Mouse (Mus musculus) intestine, embryonic 16.5 days (tissue): Measurements from ENCODE around the gene Slc41a3. TPM values are rescaled to one million over a fixed set of nuclear protein-coding genes. Genes with fewer than 3 reads are reported as not detected.

Source experiments
- ATAC-seq: fragments of 200-750 bp; cut with Nextera tagmentation; 2 replicates; pipeline ENCODE4 v1.8.0; 2017; ENCODE audit warnings: moderate TSS enrichment, moderate library complexity
- H3K27ac ChIP-seq: fragments of 300-500 bp; sonication (generic); 2 replicates; pipeline ENCODE4 v1.5.1; 2014; ENCODE audit warnings: mild to moderate bottlenecking, low read length
- H3K27me3 ChIP-seq: fragments of 300-500 bp; sonication (generic); replicated peaks from 2 replicates; pipeline ENCODE4 v1.6.1; 2014; ENCODE audit warnings: low read length, control low read depth, mixed read lengths; ENCODE audit not compliant: control insufficient read depth, insufficient read depth
- H3K36me3 ChIP-seq: fragments of 300-500 bp; sonication (generic); 2 replicates; pipeline ENCODE4 v1.6.1; 2014; ENCODE audit warnings: low read length, control low read depth; ENCODE audit not compliant: control insufficient read depth, insufficient read depth
- H3K4me1 ChIP-seq: fragments of 300-500 bp; sonication (generic); 2 replicates; pipeline ENCODE4 v1.6.1; 2014; ENCODE audit warnings: low read length, control low read depth, mixed read lengths; ENCODE audit not compliant: control insufficient read depth, insufficient read depth
- H3K4me2 ChIP-seq: fragments of 300-500 bp; sonication (generic); 2 replicates; pipeline ENCODE4 v1.6.1; 2014; ENCODE audit warnings: low read depth, low read length, control low read depth
- H3K4me3 ChIP-seq: fragments of 300-500 bp; sonication (generic); 2 replicates; pipeline ENCODE4 v1.5.1; 2014; ENCODE audit warnings: mild to moderate bottlenecking, low read length
- H3K9ac ChIP-seq: fragments of 300-500 bp; sonication (generic); 2 replicates; pipeline ENCODE4 v1.6.1; 2014; ENCODE audit warnings: low read depth, low read length
- H3K9me3 ChIP-seq: fragments of 300-500 bp; sonication (generic); 2 replicates; pipeline ENCODE4 v1.6.1; 2016; ENCODE audit warnings: low read length, control low read depth; ENCODE audit not compliant: control insufficient read depth
- WGBS: fragments of 180-500 bp; shearing (Covaris S2); extraction: QIAGEN DNeasy Blood & Tissue Kit; methylation state at CpG from one replicate; pipeline ENCODE4 v1.1.7; 2014; 5-methylcytosine and 5-hydroxymethylcytosine counted together
- polyA plus RNA-seq: library from polyadenylated mRNA; unstranded; fragments of >200 nt; fragmentation: Nextera tagmentation; extraction: Ambion mirVana; gene quantifications from 2 replicates; pipeline ENCODE4 v1.2.1, GENCODE M21; 2015

Gene Slc41a3
- polyA plus RNA-seq, 1 experiment from 2014 or later, result 6.4 TPM

DNA sequence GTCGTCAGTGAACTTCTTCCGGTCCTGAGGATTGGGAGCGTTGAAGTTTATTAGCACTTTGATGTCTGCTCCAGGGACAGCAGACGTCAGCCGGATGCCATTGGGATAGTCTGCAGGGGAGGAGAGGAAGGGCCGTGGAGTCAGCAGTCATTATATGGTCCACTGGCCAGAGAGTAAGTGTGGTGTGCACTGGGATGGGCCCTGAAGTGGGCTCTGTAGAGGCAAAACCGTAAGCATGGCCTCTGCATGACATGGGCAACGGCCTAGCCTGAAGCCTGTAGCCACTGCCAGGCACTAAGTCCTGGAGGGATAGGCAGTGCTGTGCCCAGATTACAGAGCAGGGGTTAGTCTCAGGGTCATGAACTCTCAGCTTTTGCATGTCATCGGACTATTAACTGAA lies 64.2 kb downstream of the Slc41a3 start:
- H3K27ac ChIP-seq, result no peak overlapping the region
- H3K9me3 ChIP-seq, result no peaks in the 10 kb centered on the region
- H3K4me2 ChIP-seq, result no peak overlapping the region
- H3K4me3 ChIP-seq, result no peak overlapping the region
- no peak overlapping the region for H3K9ac ChIP-seq
- H3K4me1 ChIP-seq, result no peaks in the 10 kb centered on the region
- 80% methylated on average over 9 of the region's 9 CpGs for WGBS
- peaks cover 37% of the 10 kb centered on the region for H3K36me3 ChIP-seq
- ATAC-seq, result no peak
- H3K27me3 ChIP-seq, result no peaks in the 10 kb centered on the region

DNA sequence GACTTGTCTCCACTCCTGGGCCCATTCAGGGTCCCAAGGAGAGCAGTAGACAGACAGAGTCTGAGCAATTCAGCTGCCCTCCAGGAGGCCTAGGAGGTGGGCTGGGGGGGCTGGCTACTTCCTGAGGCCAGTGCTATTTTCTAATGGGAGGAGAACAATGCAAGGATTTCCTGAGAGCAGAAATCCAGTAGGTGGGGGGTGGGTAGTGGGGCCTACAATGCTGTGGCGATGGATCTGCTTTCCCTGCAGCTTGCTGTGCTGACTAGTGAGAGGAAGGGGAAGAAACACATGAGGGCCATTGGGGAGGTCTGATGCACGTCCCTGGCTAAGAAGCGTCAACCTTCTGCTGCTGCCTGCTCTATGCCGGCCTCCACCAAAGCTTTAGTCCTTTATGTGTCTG lies 74.2 kb downstream of the Slc41a3 start:
- H3K27me3 ChIP-seq, result no peaks in the 10 kb centered on the region
- H3K36me3 ChIP-seq, result peaks cover 33% of the 10 kb centered on the region
- no peak overlapping the region for H3K9ac ChIP-seq
- 79% methylated on average over 4 of the region's 4 CpGs for WGBS
- no peak overlapping the region for H3K27ac ChIP-seq
- no peak overlapping the region for H3K4me2 ChIP-seq
- H3K4me3 ChIP-seq, result no peak overlapping the region
- no peak for ATAC-seq
- H3K9me3 ChIP-seq, result no peaks in the 10 kb centered on the region
- peaks cover 15% of the 10 kb centered on the region; the same call in 1 of the 2 replicates for H3K4me1 ChIP-seq

DNA sequence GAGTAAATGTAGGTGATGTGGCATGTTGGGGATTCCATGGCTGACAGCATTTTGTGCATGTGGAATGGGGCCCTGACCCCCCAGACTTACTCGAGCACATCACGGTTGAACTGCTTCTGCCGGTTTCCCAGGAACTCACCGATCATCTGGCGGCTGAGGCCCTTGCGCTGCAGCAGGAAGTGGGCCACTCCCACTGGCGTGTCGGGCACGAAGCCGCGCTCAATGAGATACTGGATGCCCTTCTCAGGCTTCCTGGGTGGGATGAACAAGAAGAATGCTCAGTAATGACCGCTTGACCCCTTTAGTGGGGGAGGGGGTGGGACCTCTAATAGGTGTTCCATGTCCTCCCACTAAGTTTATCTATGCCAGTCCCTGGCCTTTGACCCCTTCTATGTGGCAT lies 75.9 kb downstream of the Slc41a3 start:
- Histone ChIP-seq H3K4me3 (no peak overlapping the region), H3K27me3 (no peaks in the 10 kb centered on the region)
- WGBS, result 79% methylated on average over 12 of the region's 12 CpGs

DNA sequence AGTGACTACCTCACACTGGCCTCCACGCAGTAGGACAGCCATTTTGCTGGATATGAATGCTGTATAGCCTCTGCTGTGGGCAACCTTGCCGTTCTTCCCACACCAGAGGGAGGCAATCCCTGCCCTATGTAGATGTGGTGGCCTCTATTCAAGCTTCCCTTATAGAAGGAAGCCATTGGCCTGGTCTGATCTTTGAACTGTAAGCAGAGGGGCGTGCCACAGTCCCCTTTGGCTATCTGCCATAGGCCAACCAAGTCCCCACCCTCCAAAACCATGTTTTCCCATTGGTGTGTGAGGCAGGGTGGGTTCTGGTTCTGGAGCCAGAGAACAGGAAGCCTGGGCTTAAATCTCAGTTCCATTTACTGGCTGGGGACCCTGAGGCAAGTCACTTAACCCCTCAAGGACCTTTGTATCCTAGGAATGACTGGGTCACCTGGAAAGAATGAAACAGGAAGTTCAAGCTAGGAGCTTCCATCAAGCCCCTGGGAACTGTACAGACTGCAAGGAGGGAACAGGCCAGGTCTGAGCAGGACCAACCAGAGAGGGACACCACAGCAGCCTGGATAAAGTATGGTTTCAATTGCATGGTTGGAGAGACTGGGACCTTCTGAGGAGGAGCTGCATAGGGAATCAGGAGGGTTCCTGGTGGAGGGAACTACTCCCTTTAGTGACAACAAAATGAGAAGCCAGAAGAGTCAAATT lies 79.5 kb downstream of the Slc41a3 start:
- no peak overlapping the region for H3K4me3 ChIP-seq
- H3K27ac ChIP-seq, result peak overlapping the region; percentile 4; the same call in 1 of the 2 replicates
- no peaks in the 10 kb centered on the region for H3K27me3 ChIP-seq
- H3K4me2 ChIP-seq, result no peak overlapping the region
- peaks cover 21% of the 10 kb centered on the region for H3K4me1 ChIP-seq
- H3K9me3 ChIP-seq, result no peaks in the 10 kb centered on the region
- 75% methylated on average over 3 of the region's 3 CpGs for WGBS
- H3K36me3 ChIP-seq, result peaks cover 10% of the 10 kb centered on the region; the same call in 1 of the 2 replicates
- no peak overlapping the region for H3K9ac ChIP-seq
- peak; percentile 94 for ATAC-seq

More for the DNA sequence above, 75.9 kb downstream of the Slc41a3 start:
- no peak for ATAC-seq
- Histone ChIP-seq H3K9ac (no peak overlapping the region), H3K9me3 (no peaks in the 10 kb centered on the region), H3K27ac (no peak overlapping the region), H3K4me1 (peaks cover 21% of the 10 kb centered on the region), H3K4me2 (no peak overlapping the region), H3K36me3 (peaks cover 22% of the 10 kb centered on the region)

DNA sequence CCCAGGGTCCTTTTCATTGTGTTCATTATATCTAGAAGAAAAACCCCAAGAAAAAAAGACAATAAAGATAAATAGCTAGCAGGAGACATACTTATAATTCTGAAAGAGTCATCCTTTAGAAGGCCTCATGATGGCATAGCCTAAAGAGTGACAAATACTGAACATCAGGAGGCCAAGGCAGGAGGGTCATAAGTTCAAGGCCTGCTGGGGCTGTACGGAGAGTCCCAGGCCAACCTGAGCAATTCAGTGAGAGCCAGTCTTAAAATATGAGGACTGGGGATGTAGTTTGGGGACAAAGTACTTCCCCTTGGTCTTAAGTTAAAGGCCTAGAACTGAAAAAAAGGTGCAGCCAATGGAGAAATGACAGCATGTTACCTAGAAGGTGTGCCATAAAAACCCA lies 82.3 kb downstream of the Slc41a3 start:
- Histone ChIP-seq H3K27ac (no peak overlapping the region), H3K9me3 (no peaks in the 10 kb centered on the region), H3K4me2 (no peak overlapping the region), H3K4me3 (no peak overlapping the region), H3K4me1 (peaks cover 15% of the 10 kb centered on the region), H3K36me3 (peaks cover 9% of the 10 kb centered on the region), H3K27me3 (no peaks in the 10 kb centered on the region), H3K9ac (no peak overlapping the region)
- 74% methylated on average over 1 of the region's 1 CpGs for WGBS
- ATAC-seq, result no peak

DNA sequence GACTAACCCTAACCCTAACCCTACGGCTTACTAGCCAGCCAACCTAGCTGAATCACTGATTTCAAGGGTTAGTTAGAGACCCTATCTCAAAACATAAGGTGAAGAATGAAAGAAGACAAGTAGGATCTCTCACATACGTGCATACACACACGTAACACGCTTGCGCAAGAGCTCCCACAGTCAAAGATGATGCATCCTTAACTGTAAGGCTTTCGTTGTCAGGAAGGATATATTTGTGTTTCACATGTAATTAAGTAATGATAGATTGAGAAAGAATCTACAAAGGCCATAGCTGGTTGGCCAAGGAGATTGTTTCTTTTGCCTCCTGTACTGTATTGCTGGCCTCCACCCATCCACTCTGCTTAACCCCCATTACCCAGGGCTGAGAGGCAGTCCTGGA lies 83.5 kb downstream of the Slc41a3 start:
- Histone ChIP-seq H3K9me3 (no peaks in the 10 kb centered on the region), H3K4me3 (no peak overlapping the region), H3K36me3 (peaks cover 9% of the 10 kb centered on the region), H3K27ac (no peak overlapping the region), H3K4me1 (peaks cover 13% of the 10 kb centered on the region), H3K4me2 (no peak overlapping the region), H3K9ac (no peak overlapping the region), H3K27me3 (no peaks in the 10 kb centered on the region)
- ATAC-seq, result no peak
- WGBS, result 96% methylated on average over 6 of the region's 6 CpGs

DNA sequence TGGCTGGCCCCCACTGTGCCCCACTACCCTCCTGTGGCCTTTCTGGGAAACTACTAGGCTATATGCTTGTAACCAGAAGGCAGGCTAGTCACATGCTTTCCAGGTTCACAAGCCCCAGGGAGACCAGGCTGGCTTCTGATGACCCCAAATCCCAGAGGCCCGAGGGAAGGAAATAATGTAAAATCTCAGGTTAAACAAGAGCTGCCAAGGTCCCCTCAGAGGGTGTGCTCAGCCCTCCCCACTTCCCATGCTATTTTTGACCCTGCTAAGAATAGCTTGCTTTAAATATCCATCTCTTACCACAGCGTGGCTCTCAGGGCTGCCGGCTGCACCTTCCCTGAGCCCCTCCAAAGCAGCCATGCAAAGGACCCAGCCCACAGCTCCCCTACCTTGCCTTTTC lies 84.2 kb downstream of the Slc41a3 start:
- Histone ChIP-seq H3K4me2 (no peak overlapping the region), H3K4me1 (peaks cover 6% of the 10 kb centered on the region), H3K36me3 (peaks cover 11% of the 10 kb centered on the region), H3K27me3 (no peaks in the 10 kb centered on the region), H3K4me3 (no peak overlapping the region), H3K9ac (no peak overlapping the region), H3K9me3 (no peaks in the 10 kb centered on the region), H3K27ac (no peak overlapping the region)
- ATAC-seq, result no peak
- WGBS, result 72% methylated on average over 3 of the region's 3 CpGs

DNA sequence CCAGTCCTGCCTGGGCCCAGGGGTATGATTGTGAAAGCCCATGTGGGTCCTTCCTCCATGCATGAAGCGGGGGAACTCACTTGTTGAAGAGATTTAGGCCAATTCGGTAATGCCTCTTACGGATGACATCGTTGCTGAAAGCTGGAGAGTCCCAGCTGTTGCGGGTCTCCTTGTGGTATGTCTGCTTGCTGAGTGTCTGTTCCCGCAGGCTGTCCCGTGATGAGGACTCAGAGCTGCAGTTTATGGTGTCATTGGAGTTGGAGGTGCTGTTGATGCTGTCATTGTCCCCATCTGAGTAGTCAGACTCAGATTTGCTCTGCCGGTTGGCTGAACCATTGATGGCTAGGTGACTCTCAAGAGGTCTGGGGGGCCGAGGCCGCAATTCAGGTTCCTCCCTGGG lies 85.0 kb downstream of the Slc41a3 start:
- peaks cover 18% of the 10 kb centered on the region for H3K36me3 ChIP-seq
- no peak for ATAC-seq
- WGBS, result 77% methylated on average over 10 of the region's 10 CpGs

DNA sequence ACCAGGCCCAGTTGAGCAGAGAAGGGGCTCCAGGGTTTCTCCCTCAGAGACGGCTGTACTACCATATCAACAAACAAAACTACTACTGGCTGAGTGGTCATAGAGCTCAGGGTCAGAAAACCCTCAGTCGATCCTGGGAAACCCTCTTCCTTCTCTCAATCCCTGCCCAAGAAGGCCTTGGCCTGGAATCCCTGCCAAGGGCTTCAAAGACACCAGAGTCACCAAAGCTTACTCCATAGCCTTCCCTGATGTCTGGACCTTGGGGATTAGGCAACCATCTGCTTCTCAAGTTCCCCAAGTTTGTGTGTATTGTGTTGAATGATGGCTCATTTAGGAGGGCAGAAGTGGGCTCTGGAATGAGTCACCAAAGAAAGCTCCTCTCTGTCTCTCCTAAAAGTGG lies 87.4 kb downstream of the Slc41a3 start:
- 73% methylated on average over 2 of the region's 2 CpGs for WGBS
- peaks cover 20% of the 10 kb centered on the region for H3K36me3 ChIP-seq

More for the DNA sequence above, 85.0 kb downstream of the Slc41a3 start:
- H3K9me3 ChIP-seq, result no peaks in the 10 kb centered on the region
- H3K4me2 ChIP-seq, result no peak overlapping the region
- H3K4me1 ChIP-seq, result no peaks in the 10 kb centered on the region
- H3K27me3 ChIP-seq, result no peaks in the 10 kb centered on the region
- no peak overlapping the region for H3K27ac ChIP-seq
- H3K4me3 ChIP-seq, result no peak overlapping the region
- no peak overlapping the region for H3K9ac ChIP-seq

DNA sequence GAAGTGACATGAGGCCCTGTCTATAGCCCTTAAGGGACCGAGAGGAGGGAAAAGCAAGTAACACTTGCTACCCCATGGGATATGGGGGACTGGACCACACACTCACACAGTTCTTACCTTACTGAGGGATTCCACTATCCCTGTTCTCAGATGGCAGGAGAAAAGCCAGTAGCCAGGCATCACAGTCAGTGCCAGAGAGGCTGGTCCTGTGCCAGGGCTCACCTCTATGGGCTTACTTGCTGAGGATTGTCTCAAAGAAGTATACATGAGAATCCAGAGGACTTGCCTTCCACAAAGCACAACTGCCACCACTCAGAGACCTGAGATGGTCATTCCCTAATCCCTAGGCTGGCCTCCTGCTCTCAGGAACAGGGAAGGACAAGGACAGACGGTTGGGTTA lies 87.9 kb downstream of the Slc41a3 start:
- Histone ChIP-seq H3K4me1 (no peaks in the 10 kb centered on the region), H3K36me3 (peaks cover 20% of the 10 kb centered on the region), H3K27ac (no peak overlapping the region), H3K27me3 (no peaks in the 10 kb centered on the region), H3K4me2 (no peak overlapping the region), H3K9me3 (no peaks in the 10 kb centered on the region), H3K9ac (no peak overlapping the region), H3K4me3 (no peak overlapping the region)
- 75% methylated on average over 2 of the region's 2 CpGs for WGBS
- ATAC-seq, result no peak

More for the DNA sequence above, 87.4 kb downstream of the Slc41a3 start:
- no peaks in the 10 kb centered on the region for H3K27me3 ChIP-seq
- H3K4me1 ChIP-seq, result no peaks in the 10 kb centered on the region
- no peaks in the 10 kb centered on the region for H3K9me3 ChIP-seq
- no peak for ATAC-seq
- H3K27ac ChIP-seq, result no peak overlapping the region
- no peak overlapping the region for H3K9ac ChIP-seq
- no peak overlapping the region for H3K4me3 ChIP-seq
- H3K4me2 ChIP-seq, result no peak overlapping the region
